Mouse (Mus musculus): ENCODE measurements around the gene Psmd12.

DNA sequence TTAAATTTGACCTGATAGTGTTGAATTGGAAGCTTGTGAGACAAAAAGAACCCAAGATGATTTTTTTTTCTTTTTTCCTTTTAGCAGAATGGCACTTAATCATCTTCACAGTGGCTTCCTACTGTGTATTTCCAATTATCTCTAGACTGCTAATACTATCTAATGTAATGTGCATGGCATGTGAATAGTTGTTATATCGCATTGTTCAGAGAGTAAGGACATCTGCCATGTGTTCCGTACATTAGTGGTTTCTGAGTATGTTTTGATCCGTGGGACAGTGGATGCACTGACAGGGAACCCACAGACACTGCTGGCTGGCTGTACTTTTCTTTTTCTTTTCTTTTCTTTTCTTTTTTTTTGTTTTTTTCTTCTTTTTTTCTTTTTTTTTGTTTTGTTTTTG is 7.0 kb upstream of the Psmd12 start:
- no peak for TF ChIP-seq RAD21 (IDR thresholded peaks at IDR 0.05; ENCODE audit: low read depth, low read length)
- TF ChIP-seq EP300 (IDR thresholded peaks at IDR 0.05; ENCODE audit: low read depth in 1 of 2, low read length in 2 of 2), result no peak; a peak in 1 of 4 replicates
- TF ChIP-seq ZC3H11A (IDR thresholded peaks at IDR 0.05; ENCODE audit: low read depth, low read length), result no peak
- TF ChIP-seq CTCF (IDR thresholded peaks at IDR 0.05 in 2 of 3, conservative IDR thresholded peaks at IDR 0.05 in 1 of 3; ENCODE audit: control insufficient read depth in 1 of 3, insufficient read depth in 1 of 3, low read depth in 2 of 3, low read length in 3 of 3, poor library complexity in 1 of 3, severe bottlenecking in 1 of 3), result no peak
- no peak for TF ChIP-seq MEF2A (IDR thresholded peaks at IDR 0.05; ENCODE audit: extremely low read depth, insufficient replicate concordance, low read depth, low read length, poor library complexity, severe bottlenecking)
- TF ChIP-seq TBP (IDR thresholded peaks at IDR 0.05; ENCODE audit: low read depth, low read length), result no peak
- TF ChIP-seq USF1 (IDR thresholded peaks at IDR 0.05; ENCODE audit: low read depth, low read length), result no peak
- no peak for TF ChIP-seq POLR2A (IDR thresholded peaks at IDR 0.05; ENCODE audit: control insufficient read depth in 1 of 2, insufficient read depth in 1 of 2, low read depth in 1 of 2, low read length in 2 of 2, poor library complexity in 1 of 2)
- TF ChIP-seq ZKSCAN1 (IDR thresholded peaks at IDR 0.05; ENCODE audit: low read depth, low read length), result no peak
- no peak; the same call in 1 of the 2 replicates for TF ChIP-seq SMC3 (IDR thresholded peaks at IDR 0.05; ENCODE audit: low read depth, low read length)
- no peak for TF ChIP-seq HCFC1 (IDR thresholded peaks at IDR 0.05; ENCODE audit: low read depth, low read length)
- TF ChIP-seq MAX (IDR thresholded peaks at IDR 0.05; ENCODE audit: low read length), result peak; percentile 64
